Mouse (Mus musculus): Measurements from ENCODE around the gene Gm20388.

- TF ChIP-seq POLR2A (IDR thresholded peaks at IDR 0.05; ENCODE audit: extremely low read depth, insufficient read depth, low read length) = no peak
- no peak for TF ChIP-seq CTCF (IDR thresholded peaks at IDR 0.05; ENCODE audit: extremely low read depth, insufficient read depth, low read length)
These were observed 3821.7 kb downstream of the Gm20388 start for GRCm38 (mm10) chr8:123732332-123732731.

Data from cortical plate, adult 2 months (tissue).